Mouse (Mus musculus) MEL (cell line): Measurements from ENCODE around the gene Has3.

Experiments
- CHD2 ChIP-seq: IDR thresholded peaks from 2 replicates; pipeline ENCODE4 v1.6.1; 2011; ENCODE audit warnings: low read length, improper control_type of control experiment
- CTCF ChIP-seq, 3 experiments: IDR thresholded peaks in 2 of 3; conservative IDR thresholded peaks in 1 of 3; 2 replicates each; pipeline ENCODE4 v1.5.1; 2011 to 2012; ENCODE audit warnings: low read length in 3 of 3, low read depth in 2 of 3, mild to moderate bottlenecking in 2 of 3, improper control_type of control experiment in 1 of 3, inconsistent platforms in 1 of 3, mixed read lengths in 1 of 3, moderate library complexity in 1 of 3; ENCODE audit not compliant: control insufficient read depth in 1 of 3, insufficient read depth in 1 of 3, poor library complexity in 1 of 3, severe bottlenecking in 1 of 3
- EP300 ChIP-seq, 2 experiments: IDR thresholded peaks; 2 replicates each; pipeline ENCODE4 v1.6.1; 2011; ENCODE audit warnings: improper control_type of control experiment in 2 of 2, low read length in 2 of 2, low read depth in 1 of 2, mild to moderate bottlenecking in 1 of 2
- GATA1 ChIP-seq: IDR thresholded peaks from 2 replicates; pipeline ENCODE4 v1.6.1; 2011; ENCODE audit warnings: low read depth, low read length, improper control_type of control experiment
- KAT2A ChIP-seq: conservative IDR thresholded peaks from 2 replicates; pipeline ENCODE4 v1.6.1; 2012; ENCODE audit warnings: low read depth, low read length, improper control_type of control experiment, inconsistent platforms
- POLR2A ChIP-seq, 2 experiments: IDR thresholded peaks; 2 replicates each; pipeline ENCODE4 v1.6.1; 2011 to 2012; ENCODE audit warnings: low read length in 2 of 2, mild to moderate bottlenecking in 2 of 2, control low read depth in 1 of 2, improper control_type of control experiment in 1 of 2, low read depth in 1 of 2, moderate library complexity in 1 of 2; ENCODE audit not compliant: control insufficient read depth in 1 of 2, insufficient read depth in 1 of 2, poor library complexity in 1 of 2
- RAD21 ChIP-seq: IDR thresholded peaks from 2 replicates; pipeline ENCODE4 v1.6.1; 2011; ENCODE audit warnings: mild to moderate bottlenecking, low read depth, low read length, improper control_type of control experiment
- SMC3 ChIP-seq: IDR thresholded peaks from 2 replicates; pipeline ENCODE4 v1.6.1; 2011; ENCODE audit warnings: low read depth, low read length, improper control_type of control experiment
- TBP ChIP-seq: IDR thresholded peaks from 2 replicates; pipeline ENCODE4 v1.8.0; 2011; ENCODE audit warnings: low read depth, low read length, improper control_type of control experiment
- UBTF ChIP-seq: IDR thresholded peaks from 2 replicates; pipeline ENCODE4 v1.6.1; 2012; ENCODE audit warnings: low read depth, mild to moderate bottlenecking, inconsistent platforms, low read length, improper control_type of control experiment, moderate library complexity, borderline replicate concordance; ENCODE audit not compliant: insufficient read depth
- USF1 ChIP-seq: IDR thresholded peaks from 2 replicates; pipeline ENCODE4 v1.6.1; 2014; ENCODE audit warnings: low read depth, mild to moderate bottlenecking, inconsistent platforms, low read length, improper control_type of control experiment, moderate library complexity
- USF2 ChIP-seq, 2 experiments: IDR thresholded peaks; 2 replicates each; pipeline ENCODE4 v1.6.1; 2011 to 2012; ENCODE audit warnings: improper control_type of control experiment in 2 of 2, low read length in 2 of 2, borderline replicate concordance in 1 of 2, inconsistent platforms in 1 of 2, low read depth in 1 of 2, mild to moderate bottlenecking in 1 of 2; ENCODE audit not compliant: insufficient read depth in 1 of 2
- ZC3H11A ChIP-seq: IDR thresholded peaks from 2 replicates; pipeline ENCODE4 v1.6.1; 2012; ENCODE audit warnings: low read depth, mild to moderate bottlenecking, inconsistent platforms, low read length, improper control_type of control experiment
- ZNF384 ChIP-seq: IDR thresholded peaks from 2 replicates; pipeline ENCODE4 v1.6.1; 2012; ENCODE audit warnings: low read depth, mild to moderate bottlenecking, inconsistent platforms, low read length, improper control_type of control experiment

GRCm38 (mm10) chr8:106880121-106880707 is 10.2 kb downstream of the Has3 start:
- TF ChIP-seq KAT2A (no peak), TBP (no peak), GATA1 (no peak), ZC3H11A (no peak), SMC3 (no peak), USF1 (no peak), CTCF (IDR thresholded peaks at IDR 0.05 in 2 of 3, conservative IDR thresholded peaks at IDR 0.05 in 1 of 3; ENCODE audit: control insufficient read depth in 1 of 3, insufficient read depth in 1 of 3, low read depth in 2 of 3, low read length in 3 of 3, poor library complexity in 1 of 3, severe bottlenecking in 1 of 3) (no peak), POLR2A (IDR thresholded peaks at IDR 0.05; ENCODE audit: control insufficient read depth in 1 of 2, insufficient read depth in 1 of 2, low read depth in 1 of 2, low read length in 2 of 2, poor library complexity in 1 of 2) (no peak), RAD21 (no peak), UBTF (no peak), CHD2 (no peak), USF2 (IDR thresholded peaks at IDR 0.05; ENCODE audit: borderline replicate concordance in 1 of 2, insufficient read depth in 1 of 2, low read depth in 1 of 2, low read length in 2 of 2) (no peak), EP300 (IDR thresholded peaks at IDR 0.05; ENCODE audit: low read depth in 1 of 2, low read length in 2 of 2) (no peak), ZNF384 (no peak)
